Mouse (Mus musculus) spleen, adult 2 months (tissue): ENCODE measurements around the gene Prex1. TPM values are rescaled to one million over a fixed set of nuclear protein-coding genes. Genes with fewer than 3 reads are reported as not detected.

ENCODE experiments used
- DNase-seq, 2 experiments: peaks; one replicate each; pipeline versions ENCODE4 v3.0.0 to v3.0.0-alpha.2; 2012 to 2021; ENCODE audit warnings: low spot score in 2 of 2, low read depth in 1 of 2
- H3K27ac ChIP-seq: fragments of 200-500 bp; 2 replicates; pipeline ENCODE4 v1.5.1; 2012; ENCODE audit warnings: low read length, inconsistent platforms; ENCODE audit not compliant: insufficient read depth
- H3K27me3 ChIP-seq: fragments of 200-500 bp; 2 replicates; pipeline ENCODE4 v1.6.1; 2012; ENCODE audit warnings: mild to moderate bottlenecking, moderate library complexity, low read length, inconsistent platforms; ENCODE audit not compliant: control insufficient read depth, insufficient read depth
- H3K36me3 ChIP-seq: fragments of 200-500 bp; 2 replicates; pipeline ENCODE4 v1.6.1; 2012; ENCODE audit warnings: mild to moderate bottlenecking, low read length, inconsistent platforms; ENCODE audit not compliant: control insufficient read depth, insufficient read depth
- H3K4me1 ChIP-seq: fragments of 200-500 bp; 2 replicates; pipeline ENCODE4 v1.6.1; 2011; ENCODE audit warnings: inconsistent platforms; ENCODE audit not compliant: control insufficient read depth, insufficient read depth, insufficient read length
- H3K4me3 ChIP-seq: fragments of 200-500 bp; 2 replicates; pipeline ENCODE4 v1.5.1; 2011; ENCODE audit warnings: mild to moderate bottlenecking, inconsistent platforms; ENCODE audit not compliant: insufficient read depth, insufficient read length; ENCODE audit errors: extremely low read depth
- CTCF ChIP-seq: fragments of 200-500 bp; IDR thresholded peaks from 2 replicates; pipeline ENCODE4 v1.5.1; 2011; ENCODE audit warnings: mild to moderate bottlenecking, inconsistent platforms; ENCODE audit not compliant: insufficient read depth, insufficient read length, insufficient replicate concordance; ENCODE audit errors: extremely low read depth
- POLR2A ChIP-seq: fragments of 200-500 bp; IDR thresholded peaks from 2 replicates; pipeline ENCODE4 v1.6.1; 2011; ENCODE audit warnings: low read depth, low read length, inconsistent platforms
- WGBS: fragments of 180-500 bp; shearing (Covaris S2); methylation state at CpG from one replicate; pipeline ENCODE4 v1.1.7; 2018; 5-methylcytosine and 5-hydroxymethylcytosine counted together
- polyA plus RNA-seq: library from polyadenylated mRNA; depleted of rRNA; stranded (reverse); fragments of >200 nt; gene quantifications from 2 replicates; pipeline ENCODE4 v1.2.3, GENCODE M21; 2012

The Prex1 gene
- polyA plus RNA-seq, 1 experiment = 123 TPM

- DNase-seq = no peak
- 66% methylated on average over 13 of the region's 13 CpGs for WGBS
- no peak for TF ChIP-seq POLR2A
- TF ChIP-seq CTCF = no peak
- Histone ChIP-seq H3K4me3 (no peak overlapping the region), H3K36me3 (no peaks in the 10 kb centered on the region), H3K27me3 (no peaks in the 10 kb centered on the region), H3K27ac (no peak overlapping the region), H3K4me1 (peaks cover 23% of the 10 kb centered on the region; the same call in 1 of the 2 replicates)
Observed at GRCm38 (mm10) chr2:166678959-166679759, 34.5 kb downstream of the Prex1 start.

DNA sequence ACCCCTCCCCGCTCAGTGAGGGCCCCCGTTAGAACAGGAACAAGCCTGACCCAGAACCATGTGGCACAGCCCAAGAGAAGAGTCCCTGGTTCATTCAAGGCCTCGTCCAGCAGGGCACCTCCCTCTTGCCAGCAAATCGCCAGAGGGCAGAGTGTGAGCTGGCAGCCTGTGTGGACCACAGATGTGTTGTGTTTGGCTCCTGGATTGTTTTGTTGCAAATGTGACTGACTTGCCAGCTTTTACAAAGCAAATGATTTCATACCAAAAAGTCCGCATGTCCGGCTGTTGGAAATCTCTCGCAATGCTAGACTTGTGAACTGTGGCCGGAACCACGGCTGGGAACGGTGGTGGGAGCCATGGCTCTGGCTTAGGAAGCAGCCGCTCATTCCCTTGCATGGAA lies 36.7 kb downstream of the Prex1 start:
- no peaks in the 10 kb centered on the region for H3K27me3 ChIP-seq

GRCm38 (mm10) chr2:166676498-166676897 lies 37.1 kb downstream of the Prex1 start:
- peaks cover 32% of the 10 kb centered on the region; the same call in 1 of the 2 replicates for H3K4me1 ChIP-seq
- no peak for DNase-seq
- H3K27ac ChIP-seq = no peak overlapping the region
- no peaks in the 10 kb centered on the region for H3K27me3 ChIP-seq
- WGBS = 88% methylated on average over 14 of the region's 14 CpGs
- no peak overlapping the region for H3K4me3 ChIP-seq
- H3K36me3 ChIP-seq = no peaks in the 10 kb centered on the region
- TF ChIP-seq POLR2A (no peak), CTCF (no peak)

More for the DNA sequence above, 36.7 kb downstream of the Prex1 start:
- H3K27ac ChIP-seq = no peak overlapping the region
- TF ChIP-seq CTCF (no peak), POLR2A (no peak)
- H3K4me3 ChIP-seq = no peak overlapping the region
- no peak for DNase-seq
- H3K36me3 ChIP-seq = no peaks in the 10 kb centered on the region
- 84% methylated on average over 11 of the region's 11 CpGs for WGBS
- peaks cover 28% of the 10 kb centered on the region; the same call in 1 of the 2 replicates for H3K4me1 ChIP-seq

DNA sequence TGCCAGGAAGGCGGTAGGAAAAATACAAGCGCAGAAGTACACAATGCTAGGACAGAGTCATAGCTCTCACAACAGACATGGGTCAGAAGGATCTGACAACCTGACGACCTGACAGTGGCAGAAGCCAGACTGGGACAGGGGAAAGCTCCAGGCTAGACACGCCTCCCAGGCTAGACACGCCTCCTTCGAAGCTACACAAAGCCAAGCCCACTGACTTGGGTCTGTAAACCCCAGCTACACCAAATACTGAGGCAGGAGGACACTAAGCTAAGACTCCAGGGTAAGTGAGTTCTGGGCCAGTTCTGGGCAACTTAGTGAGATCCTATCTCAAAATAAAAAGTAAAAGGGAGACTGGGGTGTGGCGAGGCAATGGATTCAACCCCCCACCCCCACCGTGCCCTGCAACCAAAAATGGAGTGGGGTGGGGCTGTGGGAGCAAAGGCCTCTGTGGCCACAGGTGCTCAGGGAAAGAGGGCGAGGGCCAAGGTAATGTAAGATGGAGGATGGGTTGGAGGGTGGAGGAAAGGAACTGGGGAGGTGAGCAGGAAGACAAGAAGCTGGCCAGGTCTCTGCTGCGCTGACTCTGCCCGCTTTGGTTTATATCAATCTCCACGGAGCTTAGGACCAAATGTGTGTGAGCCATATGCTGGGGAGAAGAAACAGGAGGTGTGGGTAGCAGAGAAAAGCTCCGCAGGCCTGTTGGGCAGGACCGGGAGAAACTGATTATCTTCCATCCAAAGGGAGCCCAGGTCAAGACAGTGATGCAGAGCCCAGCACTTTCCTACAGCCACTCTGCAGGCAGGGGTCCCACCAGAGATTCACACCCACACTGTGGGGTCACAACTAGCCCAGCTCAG lies 37.8 kb downstream of the Prex1 start:
- H3K4me1 ChIP-seq = peaks cover 39% of the 10 kb centered on the region; the same call in 1 of the 2 replicates

DNA sequence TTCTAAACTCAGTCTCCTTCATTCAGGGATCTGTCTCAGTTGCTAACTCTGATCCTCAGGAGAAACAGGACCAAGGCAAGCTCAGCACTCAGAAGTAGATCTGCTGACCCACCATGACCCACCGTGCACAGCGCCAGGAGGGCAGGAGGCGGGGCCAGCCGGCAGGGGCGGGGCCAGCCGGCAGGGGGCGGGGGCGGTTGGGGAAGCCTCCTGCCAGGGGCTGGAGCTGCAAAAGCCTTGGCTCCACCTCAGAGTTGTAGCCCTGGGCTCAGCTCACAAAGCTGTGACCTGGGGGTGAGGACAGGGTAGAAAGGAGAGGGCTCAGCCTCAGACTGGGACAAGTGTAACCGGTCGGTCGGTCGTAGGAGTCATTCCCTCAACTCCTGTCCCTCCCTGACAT lies 38.9 kb downstream of the Prex1 start:
- Histone ChIP-seq H3K4me1 (peaks cover 36% of the 10 kb centered on the region; the same call in 1 of the 2 replicates), H3K4me3 (no peak overlapping the region), H3K36me3 (no peaks in the 10 kb centered on the region), H3K27me3 (no peaks in the 10 kb centered on the region), H3K27ac (no peak overlapping the region)
- TF ChIP-seq CTCF = no peak
- TF ChIP-seq POLR2A = no peak
- DNase-seq = no peak
- 36% methylated on average over 12 of the region's 12 CpGs for WGBS

More for the DNA sequence above, 37.8 kb downstream of the Prex1 start:
- Histone ChIP-seq H3K4me3 (no peak overlapping the region), H3K36me3 (no peaks in the 10 kb centered on the region), H3K27me3 (no peaks in the 10 kb centered on the region), H3K27ac (no peak overlapping the region)
- 72% methylated on average over 14 of the region's 14 CpGs for WGBS
- TF ChIP-seq POLR2A (no peak), CTCF (no peak)
- no peak for DNase-seq

GRCm38 (mm10) chr2:166673951-166674350 lies 39.7 kb downstream of the Prex1 start:
- H3K27ac ChIP-seq = peak overlapping the region; percentile 56
- WGBS = 58% methylated on average over 12 of the region's 12 CpGs
- no peaks in the 10 kb centered on the region for H3K27me3 ChIP-seq
- H3K36me3 ChIP-seq = no peaks in the 10 kb centered on the region
- no peak overlapping the region for H3K4me3 ChIP-seq
- TF ChIP-seq POLR2A = no peak
- TF ChIP-seq CTCF = no peak
- no peak for DNase-seq
- H3K4me1 ChIP-seq = peaks cover 31% of the 10 kb centered on the region; the same call in 1 of the 2 replicates
